Mouse (Mus musculus) embryonic facial prominence, embryonic 10.5 days (tissue): ENCODE measurements at regions not wholly inside any gene's neighbourhood (a gene's known extent, or its start where the extent isn't known, plus 50 kb on each side); places are given as distances from the start of the nearest gene placed in this dataset.

Source experiments
- DNase-seq: peaks from one replicate; pipeline ENCODE4 v3.0.0-alpha.2; 2017; ENCODE audit warnings: low spot score
- H3K27ac ChIP-seq: fragments of 300-500 bp; sonication (generic); replicated peaks from 2 replicates; pipeline ENCODE4 v1.5.1; 2016; ENCODE audit warnings: mild to moderate bottlenecking
- H3K27me3 ChIP-seq: fragments of 300-500 bp; sonication (generic); replicated peaks from 2 replicates; pipeline ENCODE4 v1.6.1; 2016; ENCODE audit warnings: low read depth, mild to moderate bottlenecking; ENCODE audit not compliant: poor library complexity, severe bottlenecking
- H3K36me3 ChIP-seq: fragments of 300-500 bp; sonication (generic); replicated peaks from 2 replicates; pipeline ENCODE4 v1.6.1; 2016; ENCODE audit warnings: mild to moderate bottlenecking, moderate library complexity
- H3K4me1 ChIP-seq: fragments of 300-500 bp; sonication (generic); 2 replicates; pipeline ENCODE4 v1.6.1; 2016
- H3K4me3 ChIP-seq: fragments of 300-500 bp; sonication (generic); 2 replicates; pipeline ENCODE4 v1.5.1; 2016; ENCODE audit warnings: mild to moderate bottlenecking, moderate library complexity
- H3K9me3 ChIP-seq: fragments of 300-500 bp; sonication (generic); 2 replicates; pipeline ENCODE4 v1.6.1; 2016; ENCODE audit warnings: mild to moderate bottlenecking
- WGBS: fragments of 180-500 bp; shearing (Covaris S2); methylation state at CpG from one replicate; pipeline ENCODE4 v1.1.7; 2016; 5-methylcytosine and 5-hydroxymethylcytosine counted together

DNA sequence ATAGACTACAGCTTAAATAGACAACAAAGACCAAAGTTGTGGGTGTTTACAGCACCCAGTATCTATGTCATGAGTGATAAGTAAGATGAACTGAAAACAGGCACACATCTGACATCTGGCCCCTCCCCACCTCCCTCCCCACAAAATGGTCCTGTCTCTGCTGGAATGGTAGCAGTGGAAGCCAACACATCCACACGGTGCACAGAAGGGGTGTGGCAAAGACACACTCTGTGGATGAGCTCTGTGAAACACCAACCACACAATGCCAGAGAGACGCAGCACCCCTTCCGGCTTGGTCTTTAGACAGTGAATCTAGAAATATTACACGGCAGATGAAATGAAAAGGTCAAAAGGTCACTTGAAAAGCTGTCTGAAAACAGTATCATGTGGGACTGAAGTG, 85.6 kb downstream of the Fgf18 start:
- peaks cover 7% of the 10 kb centered on the region for H3K4me1 ChIP-seq
- DNase-seq: no peak
- H3K27ac ChIP-seq: no peak overlapping the region
- H3K27me3 ChIP-seq: 0 out of 2 replicates have a peak, but pooled peaks cover 9% of the 10 kb centered on the region
- WGBS: 84% methylated on average over 4 of the region's 4 CpGs
- H3K9me3 ChIP-seq: no peaks in the 10 kb centered on the region
- no peak overlapping the region for H3K4me3 ChIP-seq
- H3K36me3 ChIP-seq: no peaks in the 10 kb centered on the region

DNA sequence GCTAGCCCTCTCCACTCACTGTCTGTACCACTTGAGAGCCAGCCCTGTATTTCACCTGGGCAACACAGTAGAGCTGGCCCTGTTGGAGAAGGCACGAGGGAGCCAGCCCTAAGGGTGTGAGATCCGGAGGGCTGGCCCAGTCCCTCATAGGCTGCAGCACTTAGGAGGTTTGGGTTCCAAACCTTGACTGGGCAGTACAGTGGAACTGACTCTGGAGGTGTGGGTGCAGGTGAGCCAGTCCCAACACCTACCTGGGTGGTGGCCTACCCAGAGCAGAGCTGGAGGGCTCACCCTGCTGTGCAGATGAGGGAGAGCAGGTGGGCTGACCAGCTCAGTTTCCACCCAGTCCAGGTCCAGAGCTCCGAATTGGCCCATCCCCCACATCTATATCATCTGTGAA, 86.8 kb downstream of the Fgf18 start:
- H3K4me1 ChIP-seq: peaks cover 7% of the 10 kb centered on the region
- no peaks in the 10 kb centered on the region for H3K36me3 ChIP-seq
- WGBS: 64% methylated on average over 3 of the region's 3 CpGs
- H3K27ac ChIP-seq: no peak overlapping the region
- H3K4me3 ChIP-seq: no peak overlapping the region
- no peak for DNase-seq
- no peaks in the 10 kb centered on the region for H3K9me3 ChIP-seq
- H3K27me3 ChIP-seq: 0 out of 2 replicates have a peak, but pooled peaks cover 9% of the 10 kb centered on the region

DNA sequence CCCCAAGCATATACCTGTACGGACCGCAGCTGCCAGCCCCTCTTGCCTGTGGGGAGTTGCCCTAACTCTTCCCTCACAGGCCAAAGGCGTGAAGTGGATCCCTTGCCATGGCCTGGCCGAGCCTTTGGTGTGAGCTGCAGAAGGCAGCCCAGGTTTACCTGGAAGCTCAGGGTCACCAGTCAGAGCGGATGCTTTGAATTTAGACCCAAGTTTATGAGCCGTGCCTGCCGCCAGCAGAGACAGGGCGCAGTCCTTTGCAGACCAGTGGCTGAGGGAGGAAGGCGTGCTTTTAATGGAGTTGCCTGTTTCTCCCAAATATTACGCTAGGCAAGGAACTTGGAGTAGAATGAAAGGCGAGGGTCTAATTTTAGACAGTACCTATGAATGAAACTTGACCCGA, 97.0 kb downstream of the Fgf18 start:
- no peaks in the 10 kb centered on the region for H3K36me3 ChIP-seq
- H3K27ac ChIP-seq: no peak overlapping the region
- 80% methylated on average over 12 of the region's 12 CpGs for WGBS

DNA sequence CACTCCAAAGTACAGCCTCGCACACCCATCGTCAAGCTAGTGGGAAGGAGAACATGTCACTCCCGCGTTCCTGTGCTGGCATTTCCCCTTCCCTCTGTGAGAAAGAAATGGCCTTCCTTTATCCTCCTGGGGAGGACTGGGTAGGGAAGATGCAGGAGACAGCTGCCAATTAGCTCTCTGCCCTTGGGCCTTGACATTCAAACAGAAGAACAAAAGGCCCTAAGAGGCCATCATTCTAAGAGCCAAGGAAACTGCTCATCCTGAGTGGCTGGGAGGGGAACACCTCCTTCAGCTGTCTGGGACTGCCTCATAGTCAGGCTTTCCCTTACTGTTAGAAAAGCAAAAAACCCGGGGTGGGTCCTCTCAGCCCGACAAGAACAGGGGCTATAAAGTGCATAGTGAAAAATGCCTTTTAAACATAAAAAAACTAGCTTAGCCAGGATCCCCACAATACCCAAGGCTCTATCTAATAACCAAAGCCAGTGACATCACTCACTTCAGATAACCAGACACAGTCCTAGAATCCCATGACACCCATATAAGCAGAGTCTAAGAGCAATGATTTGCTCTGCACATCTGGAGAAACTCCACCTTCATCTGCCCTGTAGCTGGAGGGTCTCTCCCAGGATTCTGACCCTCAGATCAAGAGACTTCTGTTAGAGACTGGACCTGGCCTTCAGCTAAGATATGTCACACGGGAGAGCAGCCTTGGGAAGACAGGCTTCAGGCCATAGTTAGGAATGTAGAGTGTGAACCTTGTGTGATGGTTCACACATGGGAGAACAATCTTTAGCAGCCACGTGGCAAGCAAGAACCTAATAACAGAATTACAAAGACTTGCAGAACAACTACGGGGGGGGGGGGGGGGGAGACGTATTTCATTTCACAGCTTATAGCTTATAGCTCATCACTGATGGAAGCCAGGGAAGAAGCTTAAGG, 107.1 kb downstream of the Fgf18 start:
- no peaks in the 10 kb centered on the region for H3K27me3 ChIP-seq
- H3K27ac ChIP-seq: no peak overlapping the region
- no peaks in the 10 kb centered on the region for H3K4me1 ChIP-seq
- no peaks in the 10 kb centered on the region for H3K9me3 ChIP-seq
- H3K36me3 ChIP-seq: no peaks in the 10 kb centered on the region
- DNase-seq: no peak
- WGBS: 80% methylated on average over 10 of the region's 10 CpGs
- H3K4me3 ChIP-seq: no peak overlapping the region

More for the DNA sequence above, 97.0 kb downstream of the Fgf18 start:
- H3K27me3 ChIP-seq: no peaks in the 10 kb centered on the region
- 0 out of 2 replicates have a peak, but pooled peaks cover 2% of the 10 kb centered on the region for H3K4me1 ChIP-seq
- H3K4me3 ChIP-seq: no peak overlapping the region
- DNase-seq: no peak
- H3K9me3 ChIP-seq: no peaks in the 10 kb centered on the region

DNA sequence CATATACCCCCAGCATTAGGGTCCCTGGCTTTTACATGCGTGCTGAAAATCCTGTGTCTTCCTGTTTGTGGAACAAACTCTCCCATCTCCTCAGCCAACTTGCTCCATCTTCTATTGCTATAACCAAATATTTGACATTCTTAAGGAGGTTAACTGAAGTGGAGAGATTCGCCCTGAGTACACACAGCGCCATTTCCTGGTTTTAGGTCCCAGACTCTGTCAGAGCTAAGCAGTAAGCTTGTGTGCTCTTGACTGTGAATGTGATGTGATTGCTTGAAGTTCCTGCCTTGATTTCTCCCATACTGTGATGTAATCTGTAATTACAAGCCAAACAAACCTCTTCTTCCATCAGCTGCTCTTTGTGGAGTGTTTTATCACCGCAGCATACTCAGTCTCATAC, 110.8 kb downstream of the Fgf18 start:
- H3K27me3 ChIP-seq: no peaks in the 10 kb centered on the region
- WGBS: 89% methylated on average over 4 of the region's 4 CpGs
- no peaks in the 10 kb centered on the region for H3K36me3 ChIP-seq
- no peak for DNase-seq
- H3K4me1 ChIP-seq: no peaks in the 10 kb centered on the region
- H3K27ac ChIP-seq: no peak overlapping the region
- no peaks in the 10 kb centered on the region for H3K9me3 ChIP-seq
- no peak overlapping the region for H3K4me3 ChIP-seq

DNA sequence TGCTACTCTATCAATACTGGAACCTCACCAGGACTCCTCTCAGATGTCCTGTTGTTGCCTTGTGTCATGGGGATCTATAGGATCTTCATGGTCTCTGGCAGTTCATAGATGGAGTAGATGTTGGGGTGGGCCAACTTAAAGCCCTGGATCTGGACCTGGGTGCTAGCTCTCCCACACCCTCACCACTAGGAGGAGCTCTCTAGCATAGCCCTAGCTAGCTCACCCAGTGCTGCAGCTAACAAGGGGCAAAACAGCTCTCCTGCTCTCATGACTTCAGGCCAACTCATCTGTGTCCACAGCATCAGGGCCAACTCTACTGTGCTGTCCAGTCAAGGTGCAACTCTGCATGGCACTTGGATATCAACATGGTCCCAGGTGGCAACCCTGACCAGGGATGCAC, 118.3 kb downstream of the Fgf18 start:
- Histone ChIP-seq H3K27me3 (no peaks in the 10 kb centered on the region), H3K27ac (no peak overlapping the region), H3K36me3 (no peaks in the 10 kb centered on the region), H3K4me3 (no peak overlapping the region), H3K4me1 (no peaks in the 10 kb centered on the region), H3K9me3 (no peaks in the 10 kb centered on the region)
- DNase-seq: no peak

DNA sequence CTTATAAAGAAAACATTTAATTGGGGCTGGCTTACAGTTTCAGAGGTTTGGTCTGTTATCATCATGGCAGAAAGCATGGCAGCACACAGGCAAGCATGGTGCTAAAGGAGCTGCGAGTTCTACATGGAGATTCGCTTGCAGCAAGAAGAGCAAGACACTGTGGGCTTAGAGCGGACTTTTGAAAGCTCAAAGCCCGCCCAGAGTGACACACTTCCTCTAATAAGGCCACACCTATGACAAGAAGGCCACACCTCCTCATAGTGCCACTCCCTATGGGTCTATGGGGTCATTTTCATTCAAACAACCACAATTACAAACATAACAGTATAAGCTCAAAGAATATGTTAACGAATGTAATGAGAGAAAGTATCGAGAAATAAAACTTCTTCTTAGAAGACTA, 120.1 kb downstream of the Fgf18 start:
- no peak for DNase-seq
- Histone ChIP-seq H3K4me1 (no peaks in the 10 kb centered on the region), H3K27me3 (no peaks in the 10 kb centered on the region), H3K36me3 (no peaks in the 10 kb centered on the region), H3K9me3 (no peaks in the 10 kb centered on the region), H3K27ac (no peak overlapping the region), H3K4me3 (no peak overlapping the region)
- 91% methylated on average over 6 of the region's 6 CpGs for WGBS

GRCm38 (mm10) chr11:33013229-33014185, 133.7 kb downstream of the Fgf18 start:
- no peak for DNase-seq
- H3K4me1 ChIP-seq: peaks cover 11% of the 10 kb centered on the region
- no peak overlapping the region for H3K4me3 ChIP-seq
- no peaks in the 10 kb centered on the region for H3K36me3 ChIP-seq
- H3K27ac ChIP-seq: peak overlapping the region; percentile 19
- no peaks in the 10 kb centered on the region for H3K9me3 ChIP-seq
- H3K27me3 ChIP-seq: no peaks in the 10 kb centered on the region
- 71% methylated on average over 17 of the region's 17 CpGs for WGBS

DNA sequence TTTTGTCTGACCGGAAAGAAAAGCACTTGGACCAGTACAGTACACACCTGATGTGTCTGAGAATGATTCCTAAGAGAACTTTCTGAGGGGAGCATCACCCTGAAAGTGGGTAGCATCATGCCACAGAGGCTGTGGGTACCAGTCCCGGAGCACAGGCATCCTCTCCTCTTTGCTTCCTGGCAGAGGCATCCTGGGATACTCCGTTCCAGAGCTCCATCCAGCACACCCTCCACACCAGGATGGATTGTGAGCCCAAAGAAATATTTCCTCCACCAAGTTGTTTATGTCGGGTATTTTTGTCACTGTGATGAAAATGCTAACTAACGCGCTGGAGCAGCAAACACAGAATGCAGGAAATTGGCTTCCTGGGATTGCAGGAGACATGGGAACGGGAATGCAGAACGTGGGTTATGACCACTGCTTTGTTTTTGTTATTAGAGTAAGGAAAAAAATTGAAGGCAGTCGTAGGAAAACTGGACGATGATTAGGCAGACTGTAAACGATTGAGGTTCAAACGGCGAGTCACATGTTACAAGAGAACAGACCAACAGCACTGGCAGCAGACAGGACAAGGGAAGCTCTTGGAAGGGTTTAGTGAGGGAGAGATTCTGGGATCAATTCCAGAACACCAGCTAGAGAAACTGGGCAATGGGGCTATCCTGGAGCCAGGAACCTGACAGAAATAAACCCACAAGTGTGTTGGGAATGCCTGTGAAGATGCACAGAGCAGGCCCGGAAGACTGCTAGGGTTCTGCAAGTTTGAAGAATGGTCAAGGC, 134.6 kb downstream of the Fgf18 start:
- Histone ChIP-seq H3K27ac (no peak overlapping the region), H3K4me3 (no peak overlapping the region), H3K9me3 (no peaks in the 10 kb centered on the region), H3K27me3 (no peaks in the 10 kb centered on the region), H3K36me3 (no peaks in the 10 kb centered on the region), H3K4me1 (peaks cover 11% of the 10 kb centered on the region)
- DNase-seq: no peak
- 89% methylated on average over 14 of the region's 14 CpGs for WGBS

- Histone ChIP-seq H3K4me1 (peaks cover 17% of the 10 kb centered on the region), H3K4me3 (no peak overlapping the region), H3K27ac (no peak overlapping the region), H3K36me3 (no peaks in the 10 kb centered on the region), H3K27me3 (no peaks in the 10 kb centered on the region), H3K9me3 (no peaks in the 10 kb centered on the region)
- DNase-seq: no peak
Measured at GRCm38 (mm10) chr11:33008611-33009010, 138.6 kb downstream of the Fgf18 start.

DNA sequence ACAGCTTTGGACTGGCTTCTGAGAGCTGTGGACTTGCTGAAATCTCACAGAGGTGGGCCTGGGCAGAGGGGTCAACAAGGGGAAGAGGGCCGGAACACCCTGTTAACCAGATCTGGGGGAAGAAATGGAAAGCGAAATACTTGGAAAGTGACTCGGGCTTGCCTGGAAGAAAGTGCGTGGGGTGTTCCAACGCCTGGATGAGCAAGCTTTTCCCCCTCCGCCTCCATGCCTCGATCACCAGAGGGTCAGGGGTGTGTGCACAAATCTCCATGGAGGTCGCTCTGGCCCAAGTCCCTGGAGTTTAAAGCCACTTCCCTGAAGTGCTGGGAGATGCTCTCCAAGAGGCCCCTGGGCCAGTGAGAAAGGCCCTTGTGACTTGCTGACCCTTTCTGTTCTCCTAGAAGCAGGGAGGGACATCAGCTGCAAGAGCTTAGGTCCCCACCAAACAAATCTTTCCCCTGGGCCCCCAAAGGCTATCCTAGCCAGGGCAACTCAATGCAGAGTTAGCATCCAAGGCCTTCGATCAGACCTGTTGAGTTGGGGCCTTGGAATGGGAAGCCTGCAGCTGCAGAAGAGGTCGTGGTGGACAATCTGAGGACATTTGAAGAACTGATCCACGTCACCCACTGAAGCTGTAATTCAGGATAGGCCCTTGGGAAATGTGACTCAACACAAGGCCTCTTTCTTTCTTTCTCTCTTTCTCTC, 139.2 kb downstream of the Fgf18 start:
- WGBS: 87% methylated on average over 11 of the region's 11 CpGs
- Histone ChIP-seq H3K27me3 (no peaks in the 10 kb centered on the region), H3K27ac (no peak overlapping the region), H3K9me3 (no peaks in the 10 kb centered on the region), H3K36me3 (no peaks in the 10 kb centered on the region), H3K4me3 (no peak overlapping the region), H3K4me1 (peaks cover 10% of the 10 kb centered on the region)
- DNase-seq: no peak

- Histone ChIP-seq H3K4me1 (peaks cover 10% of the 10 kb centered on the region), H3K9me3 (no peaks in the 10 kb centered on the region), H3K27ac (no peak overlapping the region), H3K36me3 (no peaks in the 10 kb centered on the region), H3K4me3 (no peak overlapping the region), H3K27me3 (no peaks in the 10 kb centered on the region)
- no peak for DNase-seq
- WGBS: 87% methylated on average over 6 of the region's 6 CpGs
Measured at GRCm38 (mm10) chr11:33007366-33007765, 139.8 kb downstream of the Fgf18 start.
